Mouse (Mus musculus) CH12.LX (cell line): Measurements from ENCODE around the gene Amotl2. TPM values are rescaled to one million over a fixed set of nuclear protein-coding genes. Genes with fewer than 3 reads are reported as not detected.

Experiments used
- DNase-seq: peaks from one replicate; pipeline ENCODE4 v3.0.0-alpha.2; 2013; ENCODE audit errors: extremely low read depth
- H3K27ac ChIP-seq: 2 replicates; pipeline ENCODE4 v1.5.1; 2012; ENCODE audit warnings: low read depth, mild to moderate bottlenecking, control low read depth, moderate library complexity; ENCODE audit not compliant: insufficient read depth
- H3K27me3 ChIP-seq: replicated peaks from 2 replicates; pipeline ENCODE3; 2012; ENCODE audit warnings: inconsistent platforms
- H3K36me3 ChIP-seq, 2 experiments: replicated peaks in 1 of 2; 2 replicates each; pipeline versions ENCODE3 to v1.6.1; 2012; ENCODE audit warnings: inconsistent platforms in 1 of 2, low read length in 1 of 2, mild to moderate bottlenecking in 1 of 2, mixed read lengths in 1 of 2, moderate library complexity in 1 of 2; ENCODE audit not compliant: control insufficient read depth in 1 of 2, insufficient read depth in 1 of 2
- H3K4me1 ChIP-seq, 2 experiments: 2 replicates each; pipeline ENCODE4 v1.6.1; 2012; ENCODE audit warnings: inconsistent platforms in 1 of 2, moderate library complexity in 1 of 2; ENCODE audit not compliant: insufficient read depth in 2 of 2, control insufficient read depth in 1 of 2
- H3K4me2 ChIP-seq: 2 replicates; pipeline ENCODE4 v1.6.1; 2012; ENCODE audit warnings: low read depth, mild to moderate bottlenecking, control low read depth; ENCODE audit not compliant: poor library complexity, insufficient read depth, severe bottlenecking
- H3K4me3 ChIP-seq, 3 experiments: fragments of 150-350 bp in 1 of 3; sonication (generic) in 1 of 3; replicated peaks in 1 of 3; 2 replicates each; pipeline versions ENCODE3 to v1.5.1; 2011 to 2012; ENCODE audit warnings: low read depth in 2 of 3, low read length in 2 of 3, mild to moderate bottlenecking in 2 of 3, moderate library complexity in 2 of 3, control low read depth in 1 of 3, improper control_type of control experiment in 1 of 3, inconsistent platforms in 1 of 3, mixed read lengths in 1 of 3; ENCODE audit not compliant: poor library complexity in 1 of 3
- H3K79me2 ChIP-seq: replicated peaks from 2 replicates; pipeline ENCODE4 v1.6.1; 2012; ENCODE audit warnings: mild to moderate bottlenecking, moderate library complexity; ENCODE audit not compliant: control insufficient read depth, poor library complexity, insufficient read depth, severe bottlenecking; ENCODE audit errors: extremely low read depth
- H3K9ac ChIP-seq: 2 replicates; pipeline ENCODE4 v1.6.1; 2012; ENCODE audit warnings: low read depth, mild to moderate bottlenecking, control low read depth, moderate library complexity; ENCODE audit not compliant: insufficient read depth
- H3K9me3 ChIP-seq: replicated peaks from 2 replicates; pipeline ENCODE3; 2012; ENCODE audit warnings: low read length, inconsistent platforms, mixed read lengths
- BHLHE40 ChIP-seq: IDR thresholded peaks from 2 replicates; pipeline ENCODE4 v1.6.1; 2011; ENCODE audit warnings: mild to moderate bottlenecking, low read depth, low read length, improper control_type of control experiment
- CHD2 ChIP-seq: IDR thresholded peaks from 2 replicates; pipeline ENCODE4 v1.6.1; 2011; ENCODE audit warnings: low read length, improper control_type of control experiment
- CTCF ChIP-seq, 2 experiments: IDR thresholded peaks in 1 of 2; conservative IDR thresholded peaks in 1 of 2; 2 replicates each; pipeline ENCODE4 v1.5.1; 2011 to 2012; ENCODE audit warnings: low read depth in 2 of 2, low read length in 2 of 2, improper control_type of control experiment in 1 of 2, inconsistent platforms in 1 of 2, mild to moderate bottlenecking in 1 of 2, moderate library complexity in 1 of 2
- E2F4 ChIP-seq: IDR thresholded peaks from 2 replicates; pipeline ENCODE4 v1.6.1; 2011; ENCODE audit warnings: low read depth, low read length, improper control_type of control experiment; ENCODE audit not compliant: insufficient replicate concordance
- ETS1 ChIP-seq: conservative IDR thresholded peaks from 2 replicates; pipeline ENCODE4 v1.6.1; 2012; ENCODE audit warnings: low read depth, mild to moderate bottlenecking, inconsistent platforms, low read length, improper control_type of control experiment, moderate library complexity
- HCFC1 ChIP-seq: IDR thresholded peaks from 2 replicates; pipeline ENCODE4 v1.6.1; 2012; ENCODE audit warnings: low read depth, mild to moderate bottlenecking, inconsistent platforms, low read length, improper control_type of control experiment
- JUND ChIP-seq: conservative IDR thresholded peaks from 2 replicates; pipeline ENCODE4 v1.6.1; 2011; ENCODE audit warnings: low read depth, low read length, improper control_type of control experiment
- MAFK ChIP-seq: IDR thresholded peaks from 2 replicates; pipeline ENCODE4 v1.6.1; 2011; ENCODE audit warnings: low read length, improper control_type of control experiment; ENCODE audit not compliant: insufficient replicate concordance
- MXI1 ChIP-seq: IDR thresholded peaks from 2 replicates; pipeline ENCODE4 v1.6.1; 2011; ENCODE audit warnings: mild to moderate bottlenecking, low read depth, low read length, improper control_type of control experiment
- MYC ChIP-seq: IDR thresholded peaks from 2 replicates; pipeline ENCODE4 v1.6.1; 2011; ENCODE audit warnings: low read depth, mild to moderate bottlenecking, improper control_type of control experiment, low read length
- NRF1 ChIP-seq: IDR thresholded peaks from 2 replicates; pipeline ENCODE4 v1.6.1; 2014; ENCODE audit warnings: low read depth, mild to moderate bottlenecking, inconsistent platforms, low read length, improper control_type of control experiment, moderate library complexity
- POLR2A ChIP-seq: IDR thresholded peaks from 2 replicates; pipeline ENCODE4 v1.6.1; 2011; ENCODE audit warnings: low read depth, mild to moderate bottlenecking, improper control_type of control experiment, low read length
- POLR2AphosphoS2 ChIP-seq: IDR thresholded peaks from 2 replicates; pipeline ENCODE4 v1.6.1; 2011; ENCODE audit warnings: low read depth, low read length, improper control_type of control experiment
- RAD21 ChIP-seq: IDR thresholded peaks from 2 replicates; pipeline ENCODE4 v1.6.1; 2011; ENCODE audit warnings: low read depth, mild to moderate bottlenecking, low read length, improper control_type of control experiment, moderate library complexity
- RCOR1 ChIP-seq: conservative IDR thresholded peaks from 2 replicates; pipeline ENCODE4 v1.6.1; 2012; ENCODE audit warnings: low read depth, mild to moderate bottlenecking, inconsistent platforms, low read length, improper control_type of control experiment
- TBP ChIP-seq: conservative IDR thresholded peaks from 2 replicates; pipeline ENCODE4 v1.6.1; 2011; ENCODE audit warnings: low read depth, low read length, improper control_type of control experiment
- UBTF ChIP-seq: IDR thresholded peaks from 2 replicates; pipeline ENCODE4 v1.6.1; 2012; ENCODE audit warnings: low read depth, mild to moderate bottlenecking, inconsistent platforms, low read length, improper control_type of control experiment, moderate library complexity
- USF1 ChIP-seq: IDR thresholded peaks from 2 replicates; pipeline ENCODE4 v1.6.1; 2014; ENCODE audit warnings: low read depth, mild to moderate bottlenecking, inconsistent platforms, low read length, improper control_type of control experiment
- ZC3H11A ChIP-seq: IDR thresholded peaks from 2 replicates; pipeline ENCODE4 v1.6.1; 2012; ENCODE audit warnings: low read depth, mild to moderate bottlenecking, inconsistent platforms, low read length, improper control_type of control experiment
- ZMIZ1 ChIP-seq: IDR thresholded peaks from 2 replicates; pipeline ENCODE4 v1.6.1; 2012; ENCODE audit warnings: low read depth, mild to moderate bottlenecking, inconsistent platforms, low read length, improper control_type of control experiment
- ZNF384 ChIP-seq: IDR thresholded peaks from 2 replicates; pipeline ENCODE4 v1.6.1; 2012; ENCODE audit warnings: low read depth, low read length, improper control_type of control experiment, inconsistent platforms
- dilution Hi-C: fragments of 300-500 bp; cut with MboI; formaldehyde crosslinking; loops from 2 replicates; pipeline ENCODE4 v1.14.3; 2020; ENCODE audit warnings: low sequenced_read_pairs; ENCODE audit not compliant: extremely low pct_unique_long_range_greater_than_20kb, extremely low pct_ligation_motif_present
- in situ Hi-C: fragments of 300-500 bp; cut with MboI; formaldehyde crosslinking; loops from 3 replicates; pipeline ENCODE4 v1.14.3; 2019; ENCODE audit warnings: low sequenced_read_pairs, low pct_ligation_motif_present, low pct_unique_long_range_greater_than_20kb, mixed read lengths
- polyA plus RNA-seq: library from polyadenylated mRNA; unstranded; fragments of >175 nt; gene quantifications from 2 replicates; pipeline ENCODE4 v1.2.1, GENCODE M21; 2012; ENCODE audit warnings: low read depth; ENCODE audit not compliant: insufficient read length
- total RNA-seq, 2 experiments: library from RNA; depleted of rRNA; stranded (reverse); fragments of 300-350 nt in 1 of 2; fragments of >200 nt in 1 of 2; gene quantifications; 2 replicates each; pipeline ENCODE4 v1.2.3; 2012 to 2014

Gene Amotl2
- total and polyA plus RNA-seq, 3 experiments: 0.08 TPM; not detected in 2

GRCm38 (mm10) chr9:102755591-102756270 lies 39.3 kb downstream of the Amotl2 start:
- Histone ChIP-seq H3K9ac (no peak overlapping the region), H3K4me1 (no peaks in the 10 kb centered on the region), H3K79me2 (no peaks in the 10 kb centered on the region), H3K9me3 (no peaks in the 10 kb centered on the region), H3K4me3 (no peak overlapping the region), H3K36me3 (no peaks in the 10 kb centered on the region), H3K27ac (no peak overlapping the region), H3K27me3 (peaks cover 13% of the 10 kb centered on the region), H3K4me2 (no peak overlapping the region)
- dilution Hi-C loops: no loop called here
- TF ChIP-seq POLR2A (no peak), CTCF (conservative IDR thresholded peaks at IDR 0.05 in 1 of 2, IDR thresholded peaks at IDR 0.05 in 1 of 2; ENCODE audit: low read depth in 2 of 2, low read length in 2 of 2) (no peak), RAD21 (no peak), TBP (no peak), HCFC1 (no peak), ZNF384 (no peak), BHLHE40 (no peak), UBTF (no peak), RCOR1 (no peak), ZMIZ1 (no peak)
- no peak for DNase-seq
- in situ Hi-C loops: no loop called here

GRCm38 (mm10) chr9:102756352-102756751 lies 39.9 kb downstream of the Amotl2 start:
- Histone ChIP-seq H3K4me3 (no peak overlapping the region), H3K4me1 (no peaks in the 10 kb centered on the region), H3K4me2 (no peak overlapping the region), H3K27me3 (peaks cover 13% of the 10 kb centered on the region), H3K79me2 (no peaks in the 10 kb centered on the region), H3K9ac (no peak overlapping the region), H3K36me3 (no peaks in the 10 kb centered on the region), H3K9me3 (no peaks in the 10 kb centered on the region), H3K27ac (no peak overlapping the region)
- DNase-seq: no peak
- dilution Hi-C loops (no loop called here), in situ Hi-C loops (no loop called here)
- TF ChIP-seq E2F4: no peak
- TF ChIP-seq USF1: no peak
- no peak for TF ChIP-seq RCOR1
- TF ChIP-seq POLR2A: no peak
- no peak for TF ChIP-seq NRF1
- TF ChIP-seq CHD2: no peak
- TF ChIP-seq MAFK: no peak
- no peak for TF ChIP-seq MYC
- no peak for TF ChIP-seq ZMIZ1
- no peak for TF ChIP-seq MXI1
- no peak for TF ChIP-seq ETS1
- TF ChIP-seq RAD21: no peak
- no peak for TF ChIP-seq JUND
- TF ChIP-seq UBTF: no peak
- no peak for TF ChIP-seq TBP
- TF ChIP-seq POLR2AphosphoS2: no peak
- no peak for TF ChIP-seq ZC3H11A
